Mouse (Mus musculus) hindbrain, embryonic 13.5 days (tissue): ENCODE results near the gene Pmepa1. TPM values are rescaled to one million over a fixed set of nuclear protein-coding genes. Genes with fewer than 3 reads are reported as not detected.

ENCODE experiments used
- ATAC-seq: fragments of 200-750 bp; cut with Nextera tagmentation; 2 replicates; pipeline ENCODE4 v1.8.0; 2017; ENCODE audit warnings: moderate TSS enrichment; ENCODE audit not compliant: low FRiP score
- H3K27ac ChIP-seq: fragments of 300-500 bp; sonication (generic); 2 replicates; pipeline ENCODE4 v1.5.1; 2015; ENCODE audit warnings: inconsistent platforms, mild to moderate bottlenecking, moderate library complexity
- H3K27me3 ChIP-seq: fragments of 300-500 bp; sonication (generic); 2 replicates; pipeline ENCODE4 v1.6.1; 2015; ENCODE audit warnings: mild to moderate bottlenecking, inconsistent platforms
- H3K36me3 ChIP-seq: fragments of 300-500 bp; sonication (generic); 2 replicates; pipeline ENCODE4 v1.6.1; 2015; ENCODE audit warnings: mild to moderate bottlenecking, inconsistent platforms
- H3K4me1 ChIP-seq: fragments of 300-500 bp; sonication (generic); replicated peaks from 2 replicates; pipeline ENCODE4 v1.6.1; 2015; ENCODE audit warnings: inconsistent platforms
- H3K4me2 ChIP-seq: fragments of 300-500 bp; sonication (generic); 2 replicates; pipeline ENCODE4 v1.6.1; 2015; ENCODE audit warnings: inconsistent platforms, mild to moderate bottlenecking, moderate library complexity
- H3K4me3 ChIP-seq: fragments of 300-500 bp; sonication (generic); 2 replicates; pipeline ENCODE4 v1.5.1; 2015; ENCODE audit warnings: mild to moderate bottlenecking, inconsistent platforms
- H3K9ac ChIP-seq: fragments of 300-500 bp; sonication (generic); 2 replicates; pipeline ENCODE4 v1.6.1; 2015; ENCODE audit warnings: mild to moderate bottlenecking, inconsistent platforms
- H3K9me3 ChIP-seq: fragments of 300-500 bp; sonication (generic); 2 replicates; pipeline ENCODE4 v1.6.1; 2016; ENCODE audit warnings: inconsistent platforms
- WGBS: fragments of 180-500 bp; shearing (Covaris S2); methylation state at CpG from one replicate; pipeline ENCODE4 v1.1.7; 2015; 5-methylcytosine and 5-hydroxymethylcytosine counted together
- polyA plus RNA-seq: library from polyadenylated mRNA; unstranded; fragments of >200 nt; fragmentation: Nextera tagmentation; extraction: Ambion mirVana; gene quantifications from 2 replicates; pipeline ENCODE4 v1.2.1, GENCODE M21; 2015

Pmepa1 gene
- polyA plus RNA-seq, 1 experiment from 2014 or later = 4.7 TPM

GRCm38 (mm10) chr2:173186047-173186943, 90.0 kb downstream of the Pmepa1 start:
- Histone ChIP-seq H3K27me3 (peaks cover 33% of the 10 kb centered on the region), H3K4me1 (no peaks in the 10 kb centered on the region), H3K4me3 (no peak overlapping the region), H3K27ac (no peak overlapping the region), H3K9ac (no peak overlapping the region), H3K4me2 (no peak overlapping the region), H3K36me3 (no peaks in the 10 kb centered on the region), H3K9me3 (no peaks in the 10 kb centered on the region)
- WGBS = 38% methylated on average over 26 of the region's 26 CpGs
- ATAC-seq = peak; percentile 68

GRCm38 (mm10) chr2:173185282-173185681, 91.1 kb downstream of the Pmepa1 start:
- 71% methylated on average over 6 of the region's 6 CpGs for WGBS
- Histone ChIP-seq H3K27me3 (peaks cover 39% of the 10 kb centered on the region), H3K4me3 (no peak overlapping the region), H3K9ac (no peak overlapping the region), H3K9me3 (no peaks in the 10 kb centered on the region), H3K27ac (no peak overlapping the region), H3K4me2 (no peak overlapping the region), H3K4me1 (no peaks in the 10 kb centered on the region), H3K36me3 (no peaks in the 10 kb centered on the region)
- no peak for ATAC-seq

- WGBS = 62% methylated on average over 11 of the region's 11 CpGs
- Histone ChIP-seq H3K27me3 (peaks cover 39% of the 10 kb centered on the region), H3K9ac (no peak overlapping the region), H3K9me3 (no peaks in the 10 kb centered on the region), H3K4me2 (no peak overlapping the region), H3K4me1 (no peaks in the 10 kb centered on the region), H3K27ac (no peak overlapping the region), H3K4me3 (no peak overlapping the region), H3K36me3 (no peaks in the 10 kb centered on the region)
- ATAC-seq = no peak
Observed at GRCm38 (mm10) chr2:173184475-173185080, 91.8 kb downstream of the Pmepa1 start.

- H3K4me2 ChIP-seq = no peak overlapping the region
- no peak overlapping the region for H3K4me3 ChIP-seq
- no peaks in the 10 kb centered on the region for H3K9me3 ChIP-seq
- H3K27me3 ChIP-seq = peaks cover 39% of the 10 kb centered on the region
- H3K36me3 ChIP-seq = no peaks in the 10 kb centered on the region
- H3K27ac ChIP-seq = no peak overlapping the region
- no peak overlapping the region for H3K9ac ChIP-seq
- no peak for ATAC-seq
- no peaks in the 10 kb centered on the region for H3K4me1 ChIP-seq
- 15% methylated on average over 8 of the region's 8 CpGs for WGBS
Observed at GRCm38 (mm10) chr2:173183836-173184460, 92.4 kb downstream of the Pmepa1 start.

GRCm38 (mm10) chr2:173183311-173183710, 93.0 kb downstream of the Pmepa1 start:
- H3K4me2 ChIP-seq = no peak overlapping the region
- no peak overlapping the region for H3K4me3 ChIP-seq
- H3K9ac ChIP-seq = no peak overlapping the region
- peaks cover 39% of the 10 kb centered on the region for H3K27me3 ChIP-seq
- H3K4me1 ChIP-seq = no peaks in the 10 kb centered on the region
- H3K27ac ChIP-seq = no peak overlapping the region
- no peak for ATAC-seq
- no peaks in the 10 kb centered on the region for H3K36me3 ChIP-seq
- 87% methylated on average over 10 of the region's 10 CpGs for WGBS
- no peaks in the 10 kb centered on the region for H3K9me3 ChIP-seq

GRCm38 (mm10) chr2:173182796-173183195, 93.5 kb downstream of the Pmepa1 start:
- Histone ChIP-seq H3K9ac (no peak overlapping the region), H3K4me3 (no peak overlapping the region), H3K4me1 (no peaks in the 10 kb centered on the region), H3K9me3 (no peaks in the 10 kb centered on the region), H3K27ac (no peak overlapping the region), H3K27me3 (peaks cover 39% of the 10 kb centered on the region), H3K36me3 (no peaks in the 10 kb centered on the region), H3K4me2 (no peak overlapping the region)
- no peak for ATAC-seq
- 85% methylated on average over 7 of the region's 7 CpGs for WGBS

GRCm38 (mm10) chr2:173181901-173182300, 94.4 kb downstream of the Pmepa1 start:
- WGBS = 87% methylated on average over 7 of the region's 7 CpGs
- Histone ChIP-seq H3K9ac (no peak overlapping the region), H3K9me3 (no peaks in the 10 kb centered on the region), H3K27me3 (peaks cover 31% of the 10 kb centered on the region), H3K27ac (no peak overlapping the region), H3K4me1 (no peaks in the 10 kb centered on the region), H3K36me3 (no peaks in the 10 kb centered on the region), H3K4me2 (no peak overlapping the region), H3K4me3 (no peak overlapping the region)
- ATAC-seq = no peak

- no peak for ATAC-seq
- Histone ChIP-seq H3K4me3 (no peak overlapping the region), H3K9me3 (no peaks in the 10 kb centered on the region), H3K27me3 (peaks cover 30% of the 10 kb centered on the region), H3K9ac (no peak overlapping the region), H3K27ac (no peak overlapping the region), H3K36me3 (no peaks in the 10 kb centered on the region), H3K4me1 (no peaks in the 10 kb centered on the region), H3K4me2 (no peak overlapping the region)
- WGBS = 64% methylated on average over 5 of the region's 5 CpGs
Observed at GRCm38 (mm10) chr2:173181486-173181885, 94.8 kb downstream of the Pmepa1 start.

GRCm38 (mm10) chr2:173180721-173181388, 95.5 kb downstream of the Pmepa1 start:
- Histone ChIP-seq H3K27ac (no peak overlapping the region), H3K9ac (no peak overlapping the region), H3K36me3 (no peaks in the 10 kb centered on the region), H3K9me3 (no peaks in the 10 kb centered on the region), H3K27me3 (peaks cover 29% of the 10 kb centered on the region), H3K4me2 (no peak overlapping the region), H3K4me1 (no peaks in the 10 kb centered on the region), H3K4me3 (no peak overlapping the region)
- no peak for ATAC-seq
- WGBS = 84% methylated on average over 11 of the region's 11 CpGs

- no peak for ATAC-seq
- H3K27ac ChIP-seq = no peak overlapping the region
- H3K36me3 ChIP-seq = no peaks in the 10 kb centered on the region
- no peak overlapping the region for H3K9ac ChIP-seq
- no peak overlapping the region for H3K4me3 ChIP-seq
- no peaks in the 10 kb centered on the region for H3K4me1 ChIP-seq
- H3K9me3 ChIP-seq = no peaks in the 10 kb centered on the region
- WGBS = 88% methylated on average over 4 of the region's 4 CpGs
- H3K27me3 ChIP-seq = peaks cover 21% of the 10 kb centered on the region
- no peak overlapping the region for H3K4me2 ChIP-seq
Observed at GRCm38 (mm10) chr2:173180026-173180425, 96.3 kb downstream of the Pmepa1 start.

GRCm38 (mm10) chr2:173179046-173179445, 97.3 kb downstream of the Pmepa1 start:
- Histone ChIP-seq H3K9ac (no peak overlapping the region), H3K36me3 (no peaks in the 10 kb centered on the region), H3K27ac (no peak overlapping the region), H3K4me1 (peaks cover 8% of the 10 kb centered on the region), H3K27me3 (peaks cover 15% of the 10 kb centered on the region), H3K4me2 (no peak overlapping the region), H3K4me3 (no peak overlapping the region), H3K9me3 (no peaks in the 10 kb centered on the region)
- WGBS = 82% methylated on average over 7 of the region's 7 CpGs
- ATAC-seq = no peak

- no peak for ATAC-seq
- 88% methylated on average over 8 of the region's 8 CpGs for WGBS
- H3K4me1 ChIP-seq = peaks cover 18% of the 10 kb centered on the region
Observed at GRCm38 (mm10) chr2:173177951-173178350, 98.4 kb downstream of the Pmepa1 start.

More at GRCm38 (mm10) chr2:173177951-173178350, 98.4 kb downstream of the Pmepa1 start:
- no peak overlapping the region for H3K9ac ChIP-seq
- H3K36me3 ChIP-seq = no peaks in the 10 kb centered on the region
- no peak overlapping the region for H3K4me2 ChIP-seq
- no peak overlapping the region for H3K27ac ChIP-seq
- peaks cover 14% of the 10 kb centered on the region for H3K27me3 ChIP-seq
- no peak overlapping the region for H3K4me3 ChIP-seq
- no peaks in the 10 kb centered on the region for H3K9me3 ChIP-seq
